Mouse (Mus musculus) urinary bladder, adult 2 months (tissue): ENCODE results near the gene Gm13539. TPM values are rescaled to one million over a fixed set of nuclear protein-coding genes. Genes with fewer than 3 reads are reported as not detected.
A peak's percentile ranks its signal among the peaks of the same experiment; 100 is the strongest.

Experiments
- DNase-seq: peaks from one replicate; pipeline ENCODE4 v3.0.0; 2022; ENCODE audit warnings: low spot score
- polyA plus RNA-seq: library from polyadenylated mRNA; depleted of rRNA; stranded (reverse); fragments of >200 nt; gene quantifications from 2 replicates; pipeline ENCODE4 v1.2.3, GENCODE M21; 2012; rRNA removed

The Gm13539 gene
- polyA plus RNA-seq, 1 experiment = not detected

DNA sequence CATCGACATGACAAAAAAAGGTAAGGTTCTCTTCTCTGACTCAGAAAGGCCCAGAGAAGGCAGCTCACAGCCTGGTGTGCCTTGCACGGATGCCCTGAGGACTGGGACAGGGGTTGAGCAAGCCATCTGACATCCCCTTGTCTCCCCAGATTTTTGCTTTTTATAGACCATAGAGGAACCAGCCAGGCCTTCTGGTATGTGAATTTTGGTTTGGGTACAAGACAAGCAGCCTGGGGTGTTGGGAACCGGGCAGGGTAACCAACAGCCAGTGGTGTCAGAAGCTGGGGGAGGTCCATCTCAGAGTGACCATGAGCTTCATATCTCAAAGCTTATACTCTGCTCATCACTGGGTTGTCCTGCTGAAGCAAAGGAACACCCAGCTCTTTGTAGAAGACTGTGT is 42.7 kb downstream of the Gm13539 start:
- DNase-seq = peak; percentile 9

DNA sequence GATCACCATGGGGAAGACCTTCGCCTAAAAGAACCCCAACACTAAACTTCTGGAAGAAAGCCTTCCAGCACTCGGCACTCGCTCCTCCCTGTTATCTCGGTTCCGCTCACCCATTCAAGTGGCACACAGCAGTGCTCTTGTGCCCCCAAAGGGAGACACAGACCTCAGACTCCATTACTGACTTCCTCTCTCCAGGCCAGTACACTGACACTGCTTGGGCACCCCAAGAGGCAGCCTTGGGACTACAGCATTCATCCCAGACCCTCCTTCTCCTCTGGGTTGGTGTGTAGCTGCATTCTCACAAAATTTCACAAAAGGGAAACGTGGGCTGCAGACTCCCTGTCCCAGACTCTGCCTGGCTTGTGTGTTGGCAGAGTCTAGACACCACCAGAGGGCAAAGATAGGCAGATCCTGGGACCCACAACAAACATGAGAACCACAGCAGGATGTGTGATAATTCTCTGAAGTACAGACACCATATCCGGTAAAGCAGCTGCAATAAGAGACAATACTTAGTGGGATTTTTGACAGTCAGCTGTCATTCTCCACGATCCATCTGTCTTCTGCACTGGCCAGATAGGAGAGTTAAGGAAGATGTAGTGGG is 46.4 kb downstream of the Gm13539 start:
- no peak for DNase-seq

DNA sequence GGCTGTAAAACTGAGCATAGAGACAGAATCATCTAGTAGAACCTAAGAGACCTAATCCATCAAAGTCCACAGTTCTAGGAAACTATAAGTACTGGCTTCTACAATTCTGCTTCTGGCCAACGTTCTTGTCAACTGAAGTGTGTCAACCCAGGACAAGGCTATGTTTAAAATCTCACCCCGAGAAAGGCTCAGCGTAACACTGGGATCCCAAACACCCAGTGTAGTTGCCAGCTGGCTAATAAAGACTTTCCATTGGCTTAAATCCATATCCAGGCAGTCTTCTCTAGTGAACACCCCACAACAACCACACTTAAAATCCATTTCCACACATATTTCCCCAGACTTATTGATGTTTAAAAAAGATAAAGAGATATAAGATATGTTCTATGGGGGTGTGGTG is 48.7 kb downstream of the Gm13539 start:
- no peak for DNase-seq

DNA sequence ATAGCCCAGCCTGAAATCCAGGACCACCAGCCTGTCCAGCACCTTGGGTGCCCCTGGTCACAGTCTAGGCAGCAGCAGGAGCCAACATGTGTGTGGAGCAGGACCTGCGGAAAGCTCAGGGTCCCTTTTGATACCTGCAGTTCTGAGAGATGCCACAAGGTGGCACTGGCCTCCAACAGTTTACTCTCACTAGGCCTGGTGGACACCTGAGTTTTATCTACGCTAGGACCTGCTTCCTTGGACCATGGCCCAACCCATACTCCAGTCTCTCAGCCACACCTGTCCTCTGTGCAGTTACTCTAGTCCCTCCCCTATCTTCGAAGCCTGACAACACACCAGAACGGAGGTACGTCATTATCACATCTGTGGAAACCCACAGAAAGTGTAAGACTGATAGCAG is 54.2 kb downstream of the Gm13539 start:
- peak; percentile 42 for DNase-seq

Other genes starting within 250 kb of the Gm13539 start
- 15.5 and 15.7 TPM in 2 replicates for gene Traf2, start 235.3 kb upstream of the Gm13539 start, polyA plus RNA-seq
- 222 and 224 TPM in 2 replicates for gene Edf1, start 224.4 kb upstream of the Gm13539 start, polyA plus RNA-seq
- gene Mamdc4, start 207.4 kb upstream of the Gm13539 start, polyA plus RNA-seq = 1.3 and 1.4 TPM in 2 replicates
- gene Phpt1, start 207.0 kb upstream of the Gm13539 start, polyA plus RNA-seq = 64.2 and 75.6 TPM in 2 replicates
- gene Ajm1, start 200.5 kb upstream of the Gm13539 start, polyA plus RNA-seq = 0.47 and 0.57 TPM in 2 replicates
- 66.5 and 73.8 TPM in 2 replicates for gene Rabl6, start 173.7 kb upstream of the Gm13539 start, polyA plus RNA-seq
- gene Ccdc183, start 164.6 kb upstream of the Gm13539 start, polyA plus RNA-seq = not detected in 2 replicates
- 55.4 and 59.7 TPM in 2 replicates for gene Tmem141, start 160.3 kb upstream of the Gm13539 start, polyA plus RNA-seq
- gene Fcna, start 154.2 kb upstream of the Gm13539 start, polyA plus RNA-seq = 22.9 and 30.6 TPM in 2 replicates
- gene Lcn8, start 129.1 kb upstream of the Gm13539 start, polyA plus RNA-seq = 0.94 and 1.8 TPM in 2 replicates
- 0.32 TPM in 1 of 2 replicates, not detected in the other for gene Lcn5, start 124.3 kb upstream of the Gm13539 start, polyA plus RNA-seq
- 0.36 and 0.63 TPM in 2 replicates for gene Lcn6, start 105.5 kb upstream of the Gm13539 start, polyA plus RNA-seq
- 0.06 TPM in 1 of 2 replicates, not detected in the other for gene Lcn10, start 99.5 kb upstream of the Gm13539 start, polyA plus RNA-seq
- gene Obp2a, start 82.2 kb upstream of the Gm13539 start, polyA plus RNA-seq = not detected in 2 replicates
- 30.9 and 41.7 TPM in 2 replicates for gene Bmyc, start 75.5 kb upstream of the Gm13539 start, polyA plus RNA-seq
- gene Obp2b, start 45.2 kb upstream of the Gm13539 start, polyA plus RNA-seq = not detected in 2 replicates
- not detected in 2 replicates for gene Lcn3, start 16.7 kb upstream of the Gm13539 start, polyA plus RNA-seq
- not detected in 2 replicates for gene Lcn11, start 5.2 kb upstream of the Gm13539 start, polyA plus RNA-seq
- gene Glt6d1, start 33.6 kb downstream of the Gm13539 start, polyA plus RNA-seq = not detected in 2 replicates
- not detected in 2 replicates for gene Lcn9, start 40.9 kb downstream of the Gm13539 start, polyA plus RNA-seq
- 0.04 TPM in 1 of 2 replicates, not detected in the other for gene Sohlh1, start 65.0 kb downstream of the Gm13539 start, polyA plus RNA-seq
- gene Kcnt1, start 81.5 kb downstream of the Gm13539 start, polyA plus RNA-seq = 6.7 and 7.4 TPM in 2 replicates
- gene Camsap1, start 201.0 kb downstream of the Gm13539 start, polyA plus RNA-seq = 7.4 and 12.4 TPM in 2 replicates
- 56.6 and 62.4 TPM in 2 replicates for gene Ubac1, start 239.5 kb downstream of the Gm13539 start, polyA plus RNA-seq